ENCODE assay signal across 32 mouse cellular contexts in genomic region chr7:4933103-4933502, GRCm38 (mm10). TPM values are rescaled to one million over a fixed set of nuclear protein-coding genes. Genes with fewer than 3 reads are reported as not detected.
"Had no signal": no experiment of that assay in that cellular context is flagged by ENCODE, and none has a peak within 500 bp of the region (broad histone marks: within the 10 kb centered on the region; RNA-seq: fewer than 3 reads in every experiment).

No protein-coding gene starts in this region.

- DNase-seq: cerebellum, adult 18-20 months; cerebellum, adult 2 months; cerebellum, adult 8-10 months; cerebellum, adult 9-10 months; cerebellum, postnatal 14 days; cerebellum, postnatal 25 days; cerebellum, postnatal 36 days; embryo, embryonic 11 days; forebrain, postnatal 0 days; gastrocnemius, adult 2 months; gastrocnemius, postnatal 10 days; gastrocnemius, postnatal 14 days; gastrocnemius, postnatal 25 days; gastrocnemius, postnatal 36 days; heart, adult 11 months; heart, adult 18-20 months; heart, adult 2 months had no signal

- H3K9me3 ChIP-seq: embryonic facial prominence, embryonic 13.5 days; forebrain, embryonic 13.5 days; forebrain, embryonic 15.5 days had no signal

- H3K36me3 ChIP-seq: embryonic facial prominence, embryonic 12.5 days; embryonic facial prominence, embryonic 13.5 days; forebrain, embryonic 10.5 days; forebrain, embryonic 12.5 days; forebrain, embryonic 15.5 days had no signal

- H3K9ac ChIP-seq: embryonic facial prominence, embryonic 12.5 days; embryonic facial prominence, embryonic 13.5 days; forebrain, embryonic 12.5 days; forebrain, embryonic 13.5 days; forebrain, embryonic 15.5 days; forebrain, postnatal 0 days had no signal

- H3K4me3 ChIP-seq: embryonic facial prominence, embryonic 12.5 days; embryonic facial prominence, embryonic 13.5 days; erythroblast, embryonic 14.5 days; forebrain, embryonic 10.5 days; forebrain, embryonic 12.5 days; forebrain, embryonic 13.5 days; forebrain, embryonic 15.5 days; gastrocnemius, adult 2 months; heart, adult 2 months had no signal

- H3K27ac ChIP-seq: embryonic facial prominence, embryonic 12.5 days; embryonic facial prominence, embryonic 13.5 days; forebrain, embryonic 10.5 days; forebrain, embryonic 12.5 days; forebrain, embryonic 13.5 days; forebrain, embryonic 15.5 days; gastrocnemius, adult 2 months; heart, adult 2 months had no signal

- H3K4me1 ChIP-seq: embryonic facial prominence, embryonic 12.5 days; embryonic facial prominence, embryonic 13.5 days; forebrain, embryonic 12.5 days; forebrain, embryonic 13.5 days; forebrain, embryonic 15.5 days had no signal

- ATAC-seq: forebrain, embryonic 13.5 days; forebrain, embryonic 14.5 days; forebrain, embryonic 15.5 days; forebrain, embryonic 16.5 days; forebrain, postnatal 0 days had no signal

- H3K27me3 ChIP-seq: embryonic facial prominence, embryonic 12.5 days; embryonic facial prominence, embryonic 13.5 days; forebrain, embryonic 12.5 days; forebrain, embryonic 13.5 days; forebrain, embryonic 15.5 days had no signal

- H3K4me2 ChIP-seq: embryonic facial prominence, embryonic 12.5 days; embryonic facial prominence, embryonic 13.5 days; forebrain, embryonic 12.5 days; forebrain, embryonic 13.5 days; forebrain, embryonic 15.5 days had no signal

RNA-seq across cellular contexts. Expression of gene Ssc5d, which starts 7.5 kb away (rescaled TPM):
- total RNA-seq: common myeloid progenitor, adult 5-6 weeks had no signal
- polyA plus RNA-seq: erythroblast, embryonic 14.5 days had no signal

RNA-seq across cellular contexts. Expression of gene Nat14, which starts 11.3 kb away (rescaled TPM):
- total RNA-seq: granulocyte monocyte progenitor cell, adult 5-6 weeks had no signal

RNA-seq across cellular contexts. Expression of gene Gm36210, which starts 26.8 kb away (rescaled TPM):
- total RNA-seq: common myeloid progenitor, adult 5-6 weeks; gastrocnemius, postnatal 14 days; gastrocnemius, postnatal 4 days; granulocyte monocyte progenitor cell, adult 5-6 weeks; heart, adult 18-20 months had no signal
- polyA plus RNA-seq: embryonic facial prominence, embryonic 12.5 days; erythroblast, embryonic 14.5 days; gonadal fat pad, adult 2 months had no signal

RNA-seq across cellular contexts. Expression of gene Sbk2, which starts 31.1 kb away (rescaled TPM):
- total RNA-seq: common myeloid progenitor, adult 5-6 weeks; forebrain, postnatal 0 days; granulocyte monocyte progenitor cell, adult 5-6 weeks had no signal
- polyA plus RNA-seq: embryonic facial prominence, embryonic 11.5 days; embryonic facial prominence, embryonic 13.5 days; erythroblast, embryonic 14.5 days; forebrain, embryonic 11.5 days; forebrain, embryonic 12.5 days; forebrain, embryonic 13.5 days; forebrain, embryonic 14.5 days; forebrain, embryonic 15.5 days; forebrain, embryonic 16.5 days; forebrain, postnatal 0 days had no signal
